Mouse (Mus musculus) neutrophil, adult 83 days (primary cell): Measurements from ENCODE around the gene Otud4. TPM values are rescaled to one million over a fixed set of nuclear protein-coding genes. Genes with fewer than 3 reads are reported as not detected.

ENCODE experiments used
- total RNA-seq, 2 experiments: library from RNA; stranded (reverse); gene quantifications; one replicate each; pipeline ENCODE4 v1.2.4; 2023

The Otud4 gene
- 10 to 100 TPM; 22.9 to 27.9 TPM for total RNA-seq

DNA sequence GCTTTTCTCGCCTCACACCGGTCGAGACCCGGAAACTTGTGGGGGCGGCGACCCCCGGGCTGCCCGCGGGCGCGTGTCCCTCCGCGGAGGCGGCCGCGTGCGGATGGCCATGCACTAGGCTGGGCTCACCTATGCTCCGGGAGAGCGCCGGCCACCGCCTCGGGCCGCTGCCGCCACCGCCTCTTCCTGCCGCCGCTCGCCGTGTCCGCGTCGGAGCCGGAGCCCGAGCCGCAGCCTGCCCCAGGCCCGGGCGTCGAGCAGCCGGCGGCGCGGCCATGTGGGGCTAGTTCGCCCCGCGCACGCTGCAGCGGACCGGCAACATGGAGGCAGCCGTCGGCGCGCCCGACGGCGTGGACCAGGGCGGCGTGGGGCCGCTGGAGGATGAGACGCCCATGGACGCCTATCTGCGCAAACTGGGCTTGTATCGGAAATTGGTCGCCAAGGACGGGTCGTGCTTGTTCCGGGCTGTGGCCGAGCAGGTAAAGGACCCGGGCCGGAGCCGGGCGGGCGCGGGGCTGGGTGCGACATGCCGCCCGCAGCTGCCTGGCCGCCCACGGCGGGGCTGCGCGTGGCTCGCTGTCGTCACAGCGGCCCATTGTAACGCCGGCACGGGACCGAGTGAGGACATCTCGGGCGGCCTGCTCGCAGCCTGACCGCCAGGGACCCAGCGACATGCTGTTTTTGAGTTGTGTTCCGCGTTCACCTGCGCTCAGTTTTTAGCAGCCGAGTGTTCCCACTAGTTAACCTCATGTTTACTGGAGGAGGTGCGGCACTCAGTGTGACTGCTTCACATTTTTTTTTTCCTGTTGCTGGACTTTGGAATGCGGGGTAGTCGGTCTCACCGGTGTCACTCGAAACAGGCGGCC lies at the start of gene Otud4:
Gene Otud4, plus strand, starts transcription at position 33 of the 866 bp plus-strand sequence.

GRCm38 (mm10) chr8:79711064-79711961 lies 71.9 kb downstream of the Otud4 start, which contains the start of the genes Abce1 and Anapc10:
TSS of gene Abce1 (minus strand) at chr8:79711740.
TSS of gene Anapc10 (plus strand) at chr8:79711820.

Other genes starting within 250 kb of the Otud4 start
- gene Smad1, start 240.1 kb upstream of the Otud4 start, total RNA-seq: 10 to 100 TPM in 1 of 2 experiments, 1 to 10 TPM in 1; 6.2 to 10.9 TPM
- gene Abce1, start 72.1 kb downstream of the Otud4 start, total RNA-seq: 10 to 100 TPM; 26.6 to 29.0 TPM
- gene Anapc10, start 72.2 kb downstream of the Otud4 start, total RNA-seq: 1 to 10 TPM; 5.1 to 5.3 TPM